Mouse (Mus musculus) heart, adult 2 months (tissue): ENCODE results near the gene Tbxas1.

Experiments used
- CTCF ChIP-seq: fragments of 200-600 bp; IDR thresholded peaks from 2 replicates; pipeline ENCODE4 v1.8.1; 2022; ENCODE audit warnings: antibody characterized with exemption, mild to moderate bottlenecking, moderate library complexity
- EP300 ChIP-seq: fragments of 200-500 bp; IDR thresholded peaks from 2 replicates; pipeline ENCODE4 v1.6.1; 2011; ENCODE audit warnings: low read depth, low read length, control low read depth; ENCODE audit not compliant: insufficient read depth
- POLR2A ChIP-seq: fragments of 200-500 bp; IDR thresholded peaks from 2 replicates; pipeline ENCODE4 v1.6.1; 2011; ENCODE audit warnings: mild to moderate bottlenecking, low read depth, low read length, control low read depth; ENCODE audit not compliant: insufficient read depth

GRCm38 (mm10) chr6:38841551-38841950 lies 33.7 kb upstream of the Tbxas1 start:
- TF ChIP-seq POLR2A (no peak), CTCF (no peak), EP300 (no peak)
